Mouse (Mus musculus): ENCODE measurements at regions not wholly inside any gene's neighbourhood (a gene's known extent, or its start where the extent isn't known, plus 50 kb on each side); places are given as distances from the start of the nearest gene placed in this dataset.

GRCm38 (mm10) chr17:4199698-4200153 lies 503.7 kb upstream of the Nox3 start:
- no peak for DNase-seq (ENCODE audit: low spot score)

DNA sequence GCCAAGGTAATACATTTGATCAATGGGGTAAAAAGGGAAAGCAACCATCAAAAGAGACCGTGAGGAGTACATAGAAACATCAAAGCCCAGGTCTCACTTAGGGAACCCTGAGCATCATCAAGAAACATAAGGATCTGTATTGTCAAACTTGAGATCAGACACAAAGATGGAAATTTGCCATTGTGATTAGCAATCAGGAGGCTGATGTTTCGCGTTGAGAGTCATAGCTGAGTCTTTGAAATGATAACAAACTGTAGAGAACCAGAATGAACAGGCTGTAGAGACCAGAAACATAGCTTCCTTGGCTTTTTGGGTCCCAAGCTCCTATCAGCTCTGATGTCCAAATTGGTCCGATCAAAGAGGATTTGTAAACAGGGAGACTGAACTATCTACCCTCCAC lies 505.2 kb upstream of the Nox3 start:
- DNase-seq (ENCODE audit: low spot score): no peak

DNA sequence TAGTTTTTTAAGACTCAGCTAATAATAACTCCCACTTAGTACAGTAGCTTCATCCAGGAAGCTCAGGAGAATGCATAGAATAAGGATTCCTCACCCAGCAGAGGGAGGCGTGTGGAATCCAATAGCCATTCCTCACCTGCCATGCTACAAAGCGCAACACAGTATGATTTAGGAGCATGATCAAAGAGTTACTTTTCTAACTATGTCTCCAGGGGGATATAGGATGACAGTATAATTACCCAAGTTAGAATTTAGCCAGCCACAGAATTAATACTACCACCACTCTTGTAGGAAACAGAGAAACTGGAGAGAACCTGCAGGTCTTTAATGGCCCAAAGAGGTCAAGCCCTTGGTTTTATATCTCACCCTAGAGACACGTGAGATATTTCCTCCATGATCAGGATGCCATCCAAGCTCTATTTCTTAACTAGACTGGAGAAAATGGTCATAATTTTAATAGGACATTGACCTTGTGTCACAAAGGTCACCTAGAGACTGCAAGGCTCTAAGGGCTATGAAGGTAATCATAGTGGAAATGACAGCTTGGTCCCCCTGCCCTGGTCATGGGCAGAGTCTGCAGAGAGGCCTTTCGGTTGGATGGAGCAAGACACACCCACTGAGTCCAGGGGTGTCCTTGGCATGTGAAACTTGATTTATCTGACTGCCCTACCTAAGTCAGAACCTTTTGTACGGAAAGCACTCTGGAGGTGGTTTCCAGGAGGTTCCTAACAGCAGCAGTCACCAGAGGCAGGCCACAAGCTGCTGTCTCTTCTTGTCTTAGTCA lies 512.3 kb upstream of the Nox3 start:
- DNase-seq (ENCODE audit: low spot score): no peak

DNA sequence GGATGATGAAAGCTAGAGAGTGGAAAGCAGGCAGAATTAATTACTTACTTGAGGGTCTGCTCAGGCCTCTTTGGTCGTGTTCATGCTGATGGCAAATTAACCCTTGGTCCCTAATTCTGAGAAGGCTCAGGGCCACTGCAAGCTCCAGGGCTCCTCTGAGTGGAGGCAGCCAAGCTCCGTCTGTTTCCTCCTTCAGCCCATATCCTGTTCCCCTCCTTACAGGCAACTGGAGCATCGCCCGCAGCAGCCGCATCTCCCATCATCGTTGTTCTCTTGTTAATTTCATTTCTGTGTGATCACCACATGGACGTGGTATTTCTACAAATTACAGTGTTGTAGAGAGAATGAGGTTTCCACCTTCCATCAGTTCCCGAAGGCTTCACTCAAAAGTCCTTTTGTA lies 513.6 kb upstream of the Nox3 start:
- DNase-seq (ENCODE audit: low spot score): no peak

DNA sequence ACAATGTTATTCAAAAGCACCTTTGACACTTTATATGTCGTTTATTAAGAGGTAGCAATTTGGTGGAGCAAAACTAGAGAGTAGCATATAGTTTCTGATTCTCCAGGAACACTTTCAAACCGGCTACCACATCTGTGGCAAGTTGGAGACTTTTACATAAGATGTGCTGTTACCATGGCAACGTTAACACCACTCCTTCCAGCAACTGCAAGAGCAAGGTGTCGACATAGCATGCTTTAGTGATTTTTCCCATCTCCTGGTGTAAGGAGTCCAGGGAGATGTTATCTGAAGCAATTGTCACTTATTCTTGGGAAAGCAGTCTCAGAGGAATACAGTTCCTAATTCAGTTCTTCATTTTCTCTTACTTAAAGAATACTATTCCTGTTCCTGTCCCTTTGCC lies 516.5 kb upstream of the Nox3 start:
- DNase-seq (ENCODE audit: low spot score): no peak

GRCm38 (mm10) chr17:4214970-4215369 lies 518.9 kb upstream of the Nox3 start:
- DNase-seq (ENCODE audit: low spot score): no peak

DNA sequence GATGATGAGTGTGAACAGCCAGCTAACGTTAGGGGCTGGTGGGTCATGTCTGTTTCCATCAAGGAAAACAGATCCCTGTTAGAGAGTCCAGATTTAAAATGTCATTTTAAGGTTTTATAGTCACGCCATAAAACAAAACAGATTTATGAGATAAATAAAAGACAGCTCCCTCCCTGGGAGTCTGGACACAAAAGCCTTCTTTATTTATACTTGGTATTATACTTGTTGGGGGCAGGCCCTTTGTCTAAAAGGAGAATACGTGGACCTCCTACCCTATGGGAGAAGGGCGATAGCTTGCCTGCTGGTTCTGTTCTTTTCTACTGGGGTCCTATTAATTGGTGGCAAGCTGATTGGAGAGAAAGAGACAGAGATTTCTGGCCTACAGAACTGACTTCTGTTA lies 520.1 kb upstream of the Nox3 start:
- DNase-seq (ENCODE audit: low spot score): no peak

DNA sequence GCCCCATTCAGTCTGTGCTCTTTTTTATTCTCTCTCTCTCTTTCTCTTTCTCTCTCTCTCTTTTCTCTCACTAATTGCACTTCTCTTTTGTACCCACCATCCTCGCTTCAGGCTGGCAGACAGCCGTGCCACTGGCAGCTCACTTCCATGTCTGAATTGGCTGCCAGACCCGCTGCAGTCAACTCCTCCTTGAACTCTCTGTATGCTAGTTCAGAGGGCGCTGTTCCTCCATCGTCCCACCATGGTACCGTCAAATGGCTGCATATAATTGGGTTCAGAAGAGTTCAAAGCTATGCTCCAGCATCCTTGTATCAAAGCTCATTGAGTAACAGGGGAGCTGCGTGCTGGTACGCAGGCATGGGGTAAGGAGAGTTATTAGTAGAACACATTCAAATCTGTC lies 520.7 kb upstream of the Nox3 start:
- DNase-seq (ENCODE audit: low spot score): no peak

DNA sequence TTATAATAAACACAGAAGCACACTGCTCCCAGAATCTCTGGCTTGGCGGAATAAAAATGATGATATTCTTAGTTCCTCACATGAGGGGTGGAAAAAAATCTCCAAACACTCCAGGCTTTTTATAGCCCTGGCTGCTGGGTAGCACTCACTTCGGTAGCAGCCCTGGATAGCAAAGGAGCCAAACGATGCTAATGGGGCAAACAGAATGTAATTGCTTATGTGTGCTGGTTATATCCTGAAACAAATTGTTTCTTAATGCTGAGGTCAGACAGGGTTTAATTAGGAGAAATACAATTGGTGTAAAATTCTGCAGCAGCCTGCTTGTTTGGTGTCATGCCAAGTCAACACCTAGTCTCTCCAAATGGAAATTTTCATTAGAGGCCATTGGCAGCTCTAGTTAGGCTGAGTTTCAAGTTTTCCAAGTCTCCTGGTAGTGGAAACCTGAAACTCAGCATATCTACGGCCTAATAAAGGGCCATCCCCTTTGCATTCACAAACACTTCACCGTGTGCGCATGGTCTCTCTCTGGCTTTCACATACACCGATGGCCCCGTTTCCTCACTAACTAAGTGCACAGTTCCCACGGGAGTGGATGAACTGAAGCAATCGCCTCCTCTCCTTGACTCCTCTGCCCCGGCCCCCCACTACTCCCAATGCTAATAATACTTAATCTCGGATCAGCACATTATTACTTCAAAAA lies 524.8 kb upstream of the Nox3 start:
- no peak for DNase-seq (ENCODE audit: low spot score)

GRCm38 (mm10) chr17:4227889-4228288 lies 531.8 kb upstream of the Nox3 start:
- no peak for DNase-seq (ENCODE audit: low spot score)

GRCm38 (mm10) chr17:4229969-4230368 lies 533.9 kb upstream of the Nox3 start:
- DNase-seq (ENCODE audit: low spot score): no peak

GRCm38 (mm10) chr17:4250476-4250875 lies 554.4 kb upstream of the Nox3 start:
- no peak for DNase-seq (ENCODE audit: low spot score)

DNA sequence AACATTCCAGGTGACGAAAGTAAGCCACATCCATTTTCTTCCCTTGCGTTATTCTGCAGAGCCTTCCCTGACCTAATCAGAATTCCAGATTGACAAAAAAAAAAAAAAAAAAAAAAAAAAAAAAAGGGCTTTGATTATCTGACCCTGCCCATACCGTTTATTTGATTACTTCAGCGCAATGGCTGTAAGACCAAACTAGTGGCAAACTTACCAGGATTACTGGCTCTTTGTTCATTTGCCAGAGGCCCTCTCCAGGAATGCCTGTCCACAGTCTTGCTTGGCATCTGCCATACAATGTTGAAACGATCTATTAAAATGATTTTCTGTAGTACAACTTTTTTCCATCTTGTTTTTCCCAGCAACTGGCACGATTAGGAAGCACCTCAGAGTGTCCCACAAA lies 569.4 kb upstream of the Nox3 start:
- no peak for DNase-seq (ENCODE audit: low spot score)

DNA sequence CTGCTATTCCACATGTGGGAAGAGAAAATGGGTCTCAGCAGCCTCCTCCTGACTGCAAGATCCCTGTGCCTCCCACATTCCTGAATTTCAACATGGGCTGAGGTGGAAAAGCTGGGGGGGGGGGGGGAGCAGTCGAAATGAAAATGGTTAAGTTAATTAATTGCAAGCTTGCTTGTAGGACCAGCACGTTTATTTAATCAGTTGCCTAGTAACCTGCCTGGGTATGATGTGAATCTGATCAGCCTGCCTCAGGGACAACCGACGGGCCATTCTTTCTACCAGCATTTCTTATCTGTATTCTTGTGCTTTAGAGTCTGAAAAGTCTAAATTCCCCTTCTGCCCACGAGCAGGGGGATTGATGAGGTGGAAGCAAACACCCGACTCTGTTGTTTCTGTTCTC lies 569.9 kb upstream of the Nox3 start:
- no peak for DNase-seq (ENCODE audit: low spot score)

- no peak for DNase-seq (ENCODE audit: low spot score)
These were observed 570.4 kb upstream of the Nox3 start for GRCm38 (mm10) chr17:4266487-4266886.

DNA sequence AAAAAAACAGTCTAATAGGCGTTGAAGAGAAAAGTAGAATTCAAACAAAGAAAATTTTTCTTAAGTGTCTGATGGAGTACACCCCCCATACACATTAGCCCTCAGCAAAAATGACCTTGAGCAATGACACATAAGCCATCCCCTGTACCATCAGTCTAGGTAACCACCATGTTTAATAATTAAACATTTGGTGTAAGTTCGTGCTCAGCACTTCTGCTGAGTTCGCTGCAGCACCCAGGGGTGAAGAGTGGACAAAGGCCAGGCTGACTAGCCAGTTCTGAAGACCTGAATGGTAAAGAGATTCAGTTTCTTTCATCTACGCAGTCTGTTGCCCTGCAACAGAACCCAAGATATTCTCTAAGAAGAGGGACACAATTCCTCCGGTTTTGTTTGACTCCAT lies 572.3 kb upstream of the Nox3 start:
- no peak for DNase-seq (ENCODE audit: low spot score)

DNA sequence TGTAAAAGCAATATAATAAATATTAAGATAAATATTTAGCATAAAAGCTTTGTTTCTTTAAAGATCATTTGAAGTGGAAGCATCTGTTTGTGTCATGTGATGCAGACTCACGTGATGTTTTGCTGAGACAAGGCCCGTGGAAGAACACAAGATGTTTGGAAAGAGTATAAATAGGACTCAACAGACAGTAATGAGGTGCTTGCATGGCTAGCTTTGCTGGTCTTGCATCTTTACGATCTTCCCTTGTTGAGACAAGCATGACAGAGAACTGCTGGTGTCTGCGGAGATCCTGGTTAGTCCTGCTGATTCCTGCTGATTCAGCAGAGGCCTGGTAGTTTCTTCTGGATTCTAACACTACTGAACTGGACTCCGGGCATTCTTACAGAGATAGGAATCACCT lies 576.4 kb upstream of the Nox3 start:
- DNase-seq (ENCODE audit: low spot score): no peak

GRCm38 (mm10) chr17:4276722-4277121 lies 580.7 kb upstream of the Nox3 start:
- no peak for DNase-seq (ENCODE audit: low spot score)

DNA sequence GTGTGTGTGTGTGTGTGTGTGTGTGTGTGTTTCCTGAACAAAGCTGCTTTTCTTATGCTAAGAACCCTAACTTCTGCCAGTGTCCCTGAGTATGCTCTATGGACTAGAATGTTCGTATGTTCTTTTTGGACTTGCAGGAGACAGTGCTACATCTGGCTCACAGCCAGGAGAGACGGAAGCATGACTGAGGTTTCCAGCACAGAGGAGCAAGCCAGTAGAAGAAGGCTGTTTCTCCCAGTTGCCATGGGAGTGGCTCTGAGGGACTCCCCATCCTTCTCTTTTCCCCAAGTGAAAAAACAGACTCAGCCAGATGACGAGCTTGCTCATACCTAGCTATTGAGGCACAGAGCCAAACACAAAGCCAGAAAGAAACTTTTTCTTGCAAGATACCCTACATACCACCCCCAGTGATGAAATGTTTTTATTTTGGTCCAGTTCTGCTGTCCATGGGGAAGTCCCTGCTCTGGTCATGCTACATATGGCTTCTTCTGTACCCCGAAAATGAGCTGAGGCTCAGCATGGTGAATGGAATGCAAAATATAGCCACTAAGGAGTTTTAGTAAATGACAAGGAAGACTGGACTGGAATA lies 582.3 kb upstream of the Nox3 start:
- DNase-seq (ENCODE audit: low spot score): no peak

- DNase-seq (ENCODE audit: low spot score): no peak
These were observed 585.4 kb upstream of the Nox3 start for GRCm38 (mm10) chr17:4281451-4281850.

GRCm38 (mm10) chr17:4291418-4291817 lies 595.4 kb upstream of the Nox3 start:
- DNase-seq (ENCODE audit: low spot score): no peak

DNA sequence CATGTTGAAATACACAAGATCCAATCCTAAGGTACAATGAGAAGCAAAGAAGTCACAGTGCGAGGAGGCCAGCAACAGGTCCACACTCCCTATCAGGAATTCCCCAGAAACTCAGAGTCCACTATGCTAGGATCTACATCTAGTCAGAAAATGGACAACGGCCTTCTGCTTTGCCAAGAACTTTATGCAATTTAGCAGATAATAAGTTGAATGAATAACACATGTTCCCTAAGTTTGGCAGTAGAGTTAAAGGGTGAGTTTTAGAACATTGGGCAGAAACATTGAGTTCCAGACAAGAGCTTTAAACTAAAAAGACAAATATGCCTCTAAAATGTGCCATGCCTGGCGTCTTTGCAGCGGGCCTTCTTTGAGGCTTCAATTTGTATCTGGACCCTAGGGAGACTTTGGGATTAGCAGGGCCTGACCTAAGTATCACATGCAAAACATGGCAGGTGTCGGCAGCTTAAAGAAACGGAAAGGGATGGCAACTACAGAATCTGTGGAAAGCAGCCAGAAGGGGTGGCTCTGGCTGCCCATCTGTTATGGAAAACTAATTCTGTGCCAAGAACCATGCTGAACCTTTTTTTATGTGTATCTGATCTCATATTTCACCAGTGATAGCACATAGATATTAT lies 600.6 kb upstream of the Nox3 start:
- DNase-seq (ENCODE audit: low spot score): no peak

- DNase-seq (ENCODE audit: low spot score): no peak
These were observed 601.1 kb upstream of the Nox3 start for GRCm38 (mm10) chr17:4297156-4297535.

Measured in T-cell, adult 2 months (primary cell).